Mouse (Mus musculus): ENCODE measurements around the gene Fam208b. TPM values are rescaled to one million over a fixed set of nuclear protein-coding genes. Genes with fewer than 3 reads are reported as not detected.
"Not testable (repeated sequence)": the region's sequence is repeated elsewhere in the genome, so short reads cannot be mapped to it uniquely, and the experiment has no call there.

Gene Fam208b
- total and polyA plus RNA-seq, 3 experiments: 2.5 to 13.1 (median 12.8) TPM

DNA sequence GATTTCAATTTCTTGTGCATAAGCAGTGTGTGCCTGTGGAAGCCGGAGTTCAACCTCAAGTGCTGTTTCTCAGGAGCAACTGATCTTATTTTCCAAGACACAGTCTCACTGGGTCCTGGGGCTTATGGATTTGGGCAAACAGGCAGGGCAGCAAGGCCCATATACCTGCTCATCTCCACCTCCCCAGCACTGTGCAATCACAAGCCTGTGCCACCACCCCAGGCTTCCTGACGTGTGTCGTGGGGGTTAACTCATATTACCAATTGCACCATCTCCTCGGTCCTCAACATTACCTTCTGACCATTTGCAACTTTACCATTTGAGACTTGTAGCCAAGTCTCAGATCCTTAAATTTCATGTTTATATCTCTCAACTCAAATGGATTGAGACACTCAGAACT lies 76.8 kb downstream of the Fam208b start:
- H3K4me1 ChIP-seq (ENCODE audit: control insufficient read depth, insufficient read depth, low read length): no peaks in the 10 kb centered on the region
- TF ChIP-seq POLR2A (IDR thresholded peaks at IDR 0.05; ENCODE audit: insufficient read depth, low read depth, low read length) (no peak), CTCF (IDR thresholded peaks at IDR 0.05) (no peak), EP300 (IDR thresholded peaks at IDR 0.05; ENCODE audit: insufficient read depth, low read depth, low read length) (no peak)
- H3K27ac ChIP-seq: no peak overlapping the region
- H3K4me3 ChIP-seq: no peak overlapping the region
- H3K36me3 ChIP-seq (ENCODE audit: control insufficient read depth, insufficient read depth, low read length): peaks cover under 1% of the 10 kb centered on the region
- intact Hi-C loops (cut with DNase I): no loop called here
- H3K9ac ChIP-seq (ENCODE audit: low read depth, low read length): no peak overlapping the region
- DNase-seq: no peak
- no peaks in the 10 kb centered on the region for H3K79me2 ChIP-seq (replicated peaks; ENCODE audit: control insufficient read depth, insufficient read depth, low read length)
- 97% methylated on average over 4 of the region's 4 CpGs for WGBS
- H3K27me3 ChIP-seq (ENCODE audit: control insufficient read depth, insufficient read depth, low read length): no peaks in the 10 kb centered on the region

- no peak overlapping the region for H3K4me3 ChIP-seq
- no peaks in the 10 kb centered on the region for H3K4me1 ChIP-seq (ENCODE audit: control insufficient read depth, insufficient read depth, low read length)
- H3K27me3 ChIP-seq (ENCODE audit: control insufficient read depth, insufficient read depth, low read length): no peaks in the 10 kb centered on the region
- intact Hi-C loops (cut with DNase I): no loop called here
- DNase-seq: no peak
- no peak overlapping the region for H3K9ac ChIP-seq (ENCODE audit: low read depth, low read length)
- H3K27ac ChIP-seq: no peak overlapping the region
- H3K79me2 ChIP-seq (replicated peaks; ENCODE audit: control insufficient read depth, insufficient read depth, low read length): no peaks in the 10 kb centered on the region
- TF ChIP-seq EP300 (IDR thresholded peaks at IDR 0.05; ENCODE audit: insufficient read depth, low read depth, low read length): no peak
- no peak for TF ChIP-seq CTCF (IDR thresholded peaks at IDR 0.05)
- no peak for TF ChIP-seq POLR2A (IDR thresholded peaks at IDR 0.05; ENCODE audit: insufficient read depth, low read depth, low read length)
- WGBS: 52% methylated on average over 4 of the region's 4 CpGs
- no peaks in the 10 kb centered on the region for H3K36me3 ChIP-seq (ENCODE audit: control insufficient read depth, insufficient read depth, low read length)
Measured at GRCm38 (mm10) chr13:3532451-3532850, 78.5 kb downstream of the Fam208b start.

- H3K27me3 ChIP-seq (ENCODE audit: control insufficient read depth, insufficient read depth, low read length): no peaks in the 10 kb centered on the region
- H3K4me1 ChIP-seq (ENCODE audit: control insufficient read depth, insufficient read depth, low read length): no peaks in the 10 kb centered on the region
- no peaks in the 10 kb centered on the region for H3K79me2 ChIP-seq (replicated peaks; ENCODE audit: control insufficient read depth, insufficient read depth, low read length)
- intact Hi-C loops (cut with DNase I): no loop called here
- WGBS: 54% methylated on average over 10 of the region's 10 CpGs
- TF ChIP-seq EP300 (IDR thresholded peaks at IDR 0.05; ENCODE audit: insufficient read depth, low read depth, low read length) (no peak), CTCF (IDR thresholded peaks at IDR 0.05) (no peak), POLR2A (IDR thresholded peaks at IDR 0.05; ENCODE audit: insufficient read depth, low read depth, low read length) (no peak)
- no peak for DNase-seq
- no peaks in the 10 kb centered on the region for H3K36me3 ChIP-seq (ENCODE audit: control insufficient read depth, insufficient read depth, low read length)
- H3K4me3 ChIP-seq: no peak overlapping the region
- H3K27ac ChIP-seq: no peak overlapping the region
- H3K9ac ChIP-seq (ENCODE audit: low read depth, low read length): no peak overlapping the region
Measured at GRCm38 (mm10) chr13:3531692-3532320, 79.1 kb downstream of the Fam208b start.

DNA sequence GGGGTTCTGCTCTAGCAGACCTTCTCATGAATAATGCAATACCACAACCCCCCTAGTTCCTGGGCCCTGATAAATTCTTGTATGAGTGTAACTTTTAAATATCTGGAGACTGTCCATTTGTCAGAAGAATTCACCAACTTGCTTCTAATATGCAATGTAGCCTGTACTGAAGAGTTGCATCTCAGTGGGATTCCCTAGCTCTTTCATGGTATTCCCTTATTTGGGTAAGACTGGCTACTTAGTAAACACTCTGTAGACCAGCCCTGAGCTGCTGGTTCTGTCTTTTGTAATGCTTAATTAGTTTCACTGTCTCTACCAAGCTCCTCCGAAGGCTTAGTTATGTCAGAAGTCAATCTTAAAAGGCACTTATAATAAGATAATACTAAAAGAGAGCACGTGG lies 79.7 kb downstream of the Fam208b start:
- H3K4me3 ChIP-seq; H3K79me2 ChIP-seq (replicated peaks; ENCODE audit: control insufficient read depth, insufficient read depth, low read length); H3K4me1 ChIP-seq (ENCODE audit: control insufficient read depth, insufficient read depth, low read length); H3K27me3 ChIP-seq (ENCODE audit: control insufficient read depth, insufficient read depth, low read length); intact Hi-C loops (cut with DNase I); H3K36me3 ChIP-seq (ENCODE audit: control insufficient read depth, insufficient read depth, low read length); H3K9ac ChIP-seq (ENCODE audit: low read depth, low read length); H3K27ac ChIP-seq; DNase-seq: not testable (repeated sequence)
- WGBS: 86% methylated on average over 2 of the region's 2 CpGs

- H3K79me2 ChIP-seq (replicated peaks; ENCODE audit: control insufficient read depth, insufficient read depth, low read length): no peaks in the 10 kb centered on the region
- intact Hi-C loops (cut with DNase I): no loop called here
- no peak overlapping the region for H3K4me3 ChIP-seq
Measured at GRCm38 (mm10) chr13:3530451-3530850, 80.5 kb downstream of the Fam208b start.

DNA sequence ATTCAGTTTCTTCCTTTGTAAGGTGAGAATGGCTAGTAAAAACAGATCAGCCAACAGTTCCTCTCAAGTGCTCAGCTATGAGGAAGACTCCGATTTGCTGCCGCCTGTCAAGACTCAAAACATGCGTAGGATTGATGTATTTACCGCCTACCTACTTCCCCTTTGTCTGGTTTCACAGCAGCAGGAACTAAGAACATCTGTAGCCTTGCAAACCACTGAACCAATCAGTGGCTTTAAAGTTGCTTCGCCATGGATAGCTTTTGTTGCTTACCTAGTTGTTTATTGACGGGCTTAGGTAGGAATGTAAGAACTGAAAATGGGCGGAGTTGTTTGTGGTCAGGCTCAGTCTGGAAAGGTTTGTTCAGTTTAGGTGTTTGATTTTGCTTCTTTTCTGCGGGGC lies 84.6 kb downstream of the Fam208b start:
- Histone ChIP-seq H3K4me1 (ENCODE audit: control insufficient read depth, insufficient read depth, low read length) (peaks cover 1% of the 10 kb centered on the region; the same call in 1 of the 2 replicates), H3K27ac (no peak overlapping the region), H3K36me3 (ENCODE audit: control insufficient read depth, insufficient read depth, low read length) (no peaks in the 10 kb centered on the region), H3K27me3 (ENCODE audit: control insufficient read depth, insufficient read depth, low read length) (no peaks in the 10 kb centered on the region), H3K9ac (ENCODE audit: low read depth, low read length) (no peak overlapping the region), H3K4me3 (no peak overlapping the region), H3K79me2 (replicated peaks; ENCODE audit: control insufficient read depth, insufficient read depth, low read length) (no peaks in the 10 kb centered on the region)
- 89% methylated on average over 8 of the region's 8 CpGs for WGBS
- TF ChIP-seq CTCF (IDR thresholded peaks at IDR 0.05) (no peak), EP300 (IDR thresholded peaks at IDR 0.05; ENCODE audit: insufficient read depth, low read depth, low read length) (no peak), POLR2A (IDR thresholded peaks at IDR 0.05; ENCODE audit: insufficient read depth, low read depth, low read length) (no peak)
- DNase-seq: peak in 1 of 2 experiments; percentile 46
- intact Hi-C loops (cut with DNase I): no loop called here

More at GRCm38 (mm10) chr13:3530451-3530850, 80.5 kb downstream of the Fam208b start:
- Histone ChIP-seq H3K27me3 (ENCODE audit: control insufficient read depth, insufficient read depth, low read length) (no peaks in the 10 kb centered on the region), H3K4me1 (ENCODE audit: control insufficient read depth, insufficient read depth, low read length) (no peaks in the 10 kb centered on the region), H3K9ac (ENCODE audit: low read depth, low read length) (no peak overlapping the region), H3K27ac (no peak overlapping the region), H3K36me3 (ENCODE audit: control insufficient read depth, insufficient read depth, low read length) (no peaks in the 10 kb centered on the region)
- TF ChIP-seq POLR2A (IDR thresholded peaks at IDR 0.05; ENCODE audit: insufficient read depth, low read depth, low read length) (no peak), EP300 (IDR thresholded peaks at IDR 0.05; ENCODE audit: insufficient read depth, low read depth, low read length) (no peak), CTCF (IDR thresholded peaks at IDR 0.05) (no peak)
- no peak for DNase-seq
- 46% methylated on average over 3 of the region's 3 CpGs for WGBS
